Comparison of ENCODE assay signal across 9 mouse cellular contexts in the genomic region with DNA sequence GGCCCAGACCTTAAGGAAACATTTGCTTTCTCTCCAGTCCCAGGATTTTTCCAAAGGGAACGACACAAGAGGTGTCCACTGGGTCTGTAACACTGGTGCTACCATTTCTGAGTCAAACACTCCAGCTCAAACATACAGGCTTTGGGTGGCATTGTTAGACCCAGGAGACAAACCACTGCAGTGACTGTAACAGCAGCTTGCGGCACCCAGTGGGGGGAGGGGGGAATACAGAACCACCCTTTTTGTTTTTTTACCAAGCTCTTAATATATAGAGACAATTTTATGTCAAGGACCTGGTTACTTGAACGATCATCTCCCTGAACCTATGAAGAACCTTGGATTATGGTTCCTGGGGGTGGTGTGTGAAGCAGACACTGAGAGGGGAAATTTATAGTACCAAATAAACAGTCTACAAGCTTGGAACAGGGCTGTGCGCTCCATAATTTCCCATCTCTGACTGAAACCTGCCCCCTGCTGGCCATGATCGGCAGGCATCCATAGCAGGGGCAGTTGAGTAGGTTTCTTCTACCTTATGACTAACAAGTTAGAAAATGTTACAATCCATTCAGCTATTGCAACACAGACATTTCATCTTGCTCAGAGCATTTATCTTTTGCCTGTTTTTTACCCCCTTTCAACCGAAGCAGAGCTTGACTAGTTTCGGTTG. TPM values are rescaled to one million over a fixed set of nuclear protein-coding genes. Genes with fewer than 3 reads are reported as not detected.
DNase-seq lines count a peak whose midpoint lies in the region; ATAC-seq and TF ChIP-seq lines count a peak whose summit lies in the region.
"Had no signal": no experiment of that assay in that cellular context is flagged by ENCODE, and none has a peak within 500 bp of the region (broad histone marks: within the 10 kb centered on the region; RNA-seq: fewer than 3 reads in every experiment).

No protein-coding gene starts in this region.

- H3K4me1 ChIP-seq in CH12.LX (ENCODE audit: control insufficient read depth in 1 of 2, insufficient read depth in 2 of 2), result peaks cover 8 to 32% of the 10 kb centered on the region in 2 experiments
- H3K4me1 ChIP-seq in heart, embryonic 12.5 days (replicated peaks), result peaks cover 44% of the 10 kb centered on the region
- 0 out of 2 replicates have a peak, but pooled peaks cover 10% of the 10 kb centered on the region for H3K4me1 ChIP-seq in kidney, postnatal 0 days (replicated peaks; ENCODE audit: insufficient read depth, low read length)
- H3K4me1 ChIP-seq in liver, embryonic 12.5 days, result peaks cover 46% of the 10 kb centered on the region
- H3K4me1 ChIP-seq in neural tube, embryonic 12.5 days, result peaks cover 32% of the 10 kb centered on the region
- peaks cover 13% of the 10 kb centered on the region for H3K4me1 ChIP-seq in testis, adult 2 months (ENCODE audit: control insufficient read depth, insufficient read depth, low read length)

- in situ Hi-C loops in CH12.LX (cut with MboI; ENCODE audit: low pct_ligation_motif_present, low pct_unique_long_range_greater_than_20kb, low sequenced_read_pairs), result loop anchor here (5.0 to 25.0 kb wide), 4 partner anchors 148 to 570 kb away; a partner anchor contains a TSS

- H3K79me2 ChIP-seq in CH12.LX (replicated peaks; ENCODE audit: control insufficient read depth, extremely low read depth, insufficient read depth, poor library complexity, severe bottlenecking), result no peaks in the 10 kb centered on the region

- ATAC-seq in heart, embryonic 12.5 days (ENCODE audit: insufficient number of reproducible peaks, low FRiP score), result no peak
- ATAC-seq in kidney, postnatal 0 days (replicated peaks; ENCODE audit: low FRiP score, low read depth), result peak; percentile 61
- ATAC-seq in liver, embryonic 12.5 days, result 0 out of 2 replicates have a peak, but pooled peaks have one; percentile 36
- ATAC-seq in neural tube, embryonic 12.5 days (ENCODE audit: low FRiP score, low read depth), result peak; percentile 55

- no peak overlapping the region for H3K9ac ChIP-seq in CH12.LX (ENCODE audit: insufficient read depth, low read depth)
- H3K9ac ChIP-seq in heart, embryonic 12.5 days, result no peak overlapping the region
- no peak overlapping the region for H3K9ac ChIP-seq in kidney, postnatal 0 days (ENCODE audit: low read depth, low read length)
- H3K9ac ChIP-seq in liver, embryonic 12.5 days, result no peak overlapping the region
- H3K9ac ChIP-seq in neural tube, embryonic 12.5 days, result no peak overlapping the region

- TF ChIP-seq POLR2A in CH12.LX (IDR thresholded peaks at IDR 0.05; ENCODE audit: low read depth, low read length), result no peak
- TF ChIP-seq POLR2A in brain, embryonic 14.5 days (IDR thresholded peaks at IDR 0.05; ENCODE audit: borderline replicate concordance, extremely low read depth, insufficient read depth, insufficient read length, poor library complexity, severe bottlenecking), result no peak
- TF ChIP-seq POLR2A in testis, adult 2 months (IDR thresholded peaks at IDR 0.05; ENCODE audit: control insufficient read depth, low read depth, low read length), result no peak

- DNase-seq in CH12.LX (ENCODE audit: extremely low read depth), result peak; percentile 79
- DNase-seq in brain, embryonic 14.5 days (ENCODE audit: low read depth), result peak; percentile 92
- DNase-seq in fibroblast of lung, adult 2 months (ENCODE audit: low read depth), result peak; percentile 85
- peak; percentile 88 for DNase-seq in kidney, postnatal 0 days (ENCODE audit: low spot score)

- TF ChIP-seq EP300 in CH12.LX (IDR thresholded peaks at IDR 0.05; ENCODE audit: low read length), result no peak

- dilution Hi-C loops in CH12.LX (cut with MboI; ENCODE audit: extremely low pct_ligation_motif_present, extremely low pct_unique_long_range_greater_than_20kb, low sequenced_read_pairs), result no loop called here

- H3K36me3 ChIP-seq in CH12.LX (replicated peaks in 1 of 2; ENCODE audit: control insufficient read depth in 1 of 2, insufficient read depth in 1 of 2, low read length in 1 of 2), result no peaks in the 10 kb centered on the region
- H3K36me3 ChIP-seq in heart, embryonic 12.5 days, result no peaks in the 10 kb centered on the region
- H3K36me3 ChIP-seq in kidney, postnatal 0 days (ENCODE audit: insufficient read depth, low read length), result no peaks in the 10 kb centered on the region
- no peaks in the 10 kb centered on the region for H3K36me3 ChIP-seq in liver, embryonic 12.5 days
- no peaks in the 10 kb centered on the region for H3K36me3 ChIP-seq in neural tube, embryonic 12.5 days
- H3K36me3 ChIP-seq in testis, adult 2 months (ENCODE audit: control insufficient read depth, insufficient read depth, low read length), result no peaks in the 10 kb centered on the region

- peak overlapping the region in 1 of 3 experiments; percentile 10 for H3K4me3 ChIP-seq in CH12.LX (replicated peaks in 1 of 3; ENCODE audit: low read depth in 2 of 3, low read length in 2 of 3, poor library complexity in 1 of 3)
- no peak overlapping the region for H3K4me3 ChIP-seq in heart, embryonic 12.5 days
- no peak overlapping the region for H3K4me3 ChIP-seq in kidney, postnatal 0 days (replicated peaks; ENCODE audit: low read depth, low read length)
- no peak overlapping the region for H3K4me3 ChIP-seq in liver, embryonic 12.5 days
- H3K4me3 ChIP-seq in neural tube, embryonic 12.5 days, result no peak overlapping the region; the same call in 1 of the 2 replicates
- no peak overlapping the region for H3K4me3 ChIP-seq in testis, adult 2 months (ENCODE audit: control insufficient read depth, low read depth, low read length)
- H3K4me3 ChIP-seq: erythroblast, embryonic 14.5 days had no signal

- H3K27me3 ChIP-seq in CH12.LX (replicated peaks), result no peaks in the 10 kb centered on the region
- no peaks in the 10 kb centered on the region for H3K27me3 ChIP-seq in heart, embryonic 12.5 days (replicated peaks)
- no peaks in the 10 kb centered on the region for H3K27me3 ChIP-seq in kidney, postnatal 0 days (ENCODE audit: insufficient read depth, low read length)
- peaks cover 4% of the 10 kb centered on the region; the same call in 1 of the 2 replicates for H3K27me3 ChIP-seq in liver, embryonic 12.5 days (replicated peaks)
- H3K27me3 ChIP-seq in neural tube, embryonic 12.5 days (replicated peaks), result no peaks in the 10 kb centered on the region
- no peaks in the 10 kb centered on the region for H3K27me3 ChIP-seq in testis, adult 2 months (ENCODE audit: control insufficient read depth, insufficient read depth, low read length)

- 42% methylated on average over 7 of the region's 7 CpGs for WGBS in heart, embryonic 12.5 days
- 41% methylated on average over 7 of the region's 7 CpGs for WGBS in kidney, postnatal 0 days
- WGBS in liver, embryonic 12.5 days (ENCODE audit: insufficient replicate concordance), result 36% methylated on average over 7 of the region's 7 CpGs
- WGBS in neural tube, embryonic 12.5 days, result 41% methylated on average over 7 of the region's 7 CpGs

- H3K9me3 ChIP-seq in CH12.LX (replicated peaks; ENCODE audit: low read length), result no peaks in the 10 kb centered on the region
- no peaks in the 10 kb centered on the region for H3K9me3 ChIP-seq in heart, embryonic 12.5 days (replicated peaks)
- no peaks in the 10 kb centered on the region for H3K9me3 ChIP-seq in kidney, postnatal 0 days (replicated peaks; ENCODE audit: low read length)
- no peaks in the 10 kb centered on the region for H3K9me3 ChIP-seq in liver, embryonic 12.5 days (replicated peaks)
- no peaks in the 10 kb centered on the region for H3K9me3 ChIP-seq in neural tube, embryonic 12.5 days

- TF ChIP-seq CTCF in CH12.LX (conservative IDR thresholded peaks at IDR 0.05 in 1 of 2, IDR thresholded peaks at IDR 0.05 in 1 of 2; ENCODE audit: low read depth in 2 of 2, low read length in 2 of 2), result peak; percentile 65 to 82
- peak; percentile 84 for TF ChIP-seq CTCF in brain, embryonic 14.5 days (IDR thresholded peaks at IDR 0.05; ENCODE audit: borderline replicate concordance, extremely low read depth, insufficient read depth, insufficient read length)
- TF ChIP-seq CTCF in kidney, postnatal 0 days (IDR thresholded peaks at IDR 0.05; ENCODE audit: low read depth), result peak; percentile 89
- peak; percentile 67; the same call in 1 of the 2 replicates for TF ChIP-seq CTCF in testis, adult 2 months (IDR thresholded peaks at IDR 0.05; ENCODE audit: control insufficient read depth, insufficient read depth, insufficient replicate concordance, low read depth, low read length)

- H3K4me2 ChIP-seq in CH12.LX (ENCODE audit: insufficient read depth, low read depth, poor library complexity, severe bottlenecking), result peak overlapping the region; percentile 63
- H3K4me2 ChIP-seq in heart, embryonic 12.5 days, result peak overlapping the region; percentile 74; the same call in 1 of the 2 replicates
- peak overlapping the region; percentile 71; the same call in 1 of the 2 replicates for H3K4me2 ChIP-seq in kidney, postnatal 0 days (ENCODE audit: low read length)
- H3K4me2 ChIP-seq in liver, embryonic 12.5 days, result no peak overlapping the region; the same call in 1 of the 2 replicates
- H3K4me2 ChIP-seq in neural tube, embryonic 12.5 days (replicated peaks), result no peak overlapping the region

- peak; percentile 79 for TF ChIP-seq RAD21 in CH12.LX (IDR thresholded peaks at IDR 0.05; ENCODE audit: low read depth, low read length)

- H3K27ac ChIP-seq in CH12.LX (ENCODE audit: insufficient read depth, low read depth), result no peak overlapping the region
- H3K27ac ChIP-seq in heart, embryonic 12.5 days (ENCODE audit: poor library complexity, severe bottlenecking), result no peak overlapping the region
- no peak overlapping the region for H3K27ac ChIP-seq in kidney, postnatal 0 days
- no peak overlapping the region for H3K27ac ChIP-seq in liver, embryonic 12.5 days
- peak overlapping the region; percentile 64; the same call in 1 of the 2 replicates for H3K27ac ChIP-seq in neural tube, embryonic 12.5 days
- H3K27ac ChIP-seq in testis, adult 2 months (ENCODE audit: control insufficient read depth, insufficient read depth, low read depth, low read length), result no peak overlapping the region

TF ChIP-seq in CH12.LX, 34 proteins besides CTCF, POLR2A, EP300 and RAD21 (continues in another document):
- TF ChIP-seq NELFE (IDR thresholded peaks at IDR 0.05; ENCODE audit: low read depth, low read length) (peak; percentile 12; the same call in 1 of the 2 replicates), SMC3 (IDR thresholded peaks at IDR 0.05; ENCODE audit: low read depth, low read length) (peak; percentile 76), SIN3A (IDR thresholded peaks at IDR 0.05; ENCODE audit: low read length) (peak; percentile 49; the same call in 1 of the 2 replicates)

RNA-seq across cellular contexts. Expression of a gene that starts 28.2 kb away (rescaled TPM):
- total RNA-seq in CH12.LX (2012; rRNA removed), result 70.7 and 72.3 TPM in 2 replicates
- total RNA-seq in CH12.LX (2014; rRNA removed), result 97.4 and 102 TPM in 2 replicates
- polyA plus RNA-seq in CH12.LX (2012; ENCODE audit: insufficient read length, low read depth), result 51.8 and 54.2 TPM in 2 replicates
- 41.7 and 67.5 TPM in 2 replicates for polyA plus RNA-seq in brain, embryonic 14.5 days (2012; rRNA removed)
- polyA plus RNA-seq in heart, embryonic 12.5 days (2016; fragmentation: Nextera tagmentation; extraction: Ambion mirVana), result 94.1 and 110 TPM in 2 replicates
- polyA plus RNA-seq in kidney, postnatal 0 days (2015; fragmentation: Nextera tagmentation; extraction: Ambion mirVana), result 142 and 159 TPM in 2 replicates
- polyA plus RNA-seq in liver, embryonic 12.5 days (2016; fragmentation: Nextera tagmentation; extraction: Ambion mirVana), result 52.4 and 56.6 TPM in 2 replicates
- 72.5 and 78.5 TPM in 2 replicates for polyA plus RNA-seq in neural tube, embryonic 12.5 days (2016; fragmentation: Nextera tagmentation; extraction: Ambion mirVana)
- 74.9 and 80.9 TPM in 2 replicates for polyA plus RNA-seq in testis, adult 2 months (2012; rRNA removed)

Comparison
In these comparisons a context has a peak if more than half of its experiments do, and no peak if none do; other contexts are left out.
1. H3K4me2 ChIP-seq: peak in CH12.LX (single experiment), heart, embryonic 12.5 days (single experiment) and kidney, postnatal 0 days (single experiment); none in liver, embryonic 12.5 days (single experiment) and neural tube, embryonic 12.5 days (single experiment).
2. Peak in every context shown above with its lines, with median percentiles within 50 percentile points of each other: DNase-seq and CTCF ChIP-seq.